Mouse (Mus musculus) cerebellum, adult 2 months (tissue): ENCODE data around the gene Il27ra.

ENCODE experiments used
- CTCF ChIP-seq: fragments of 200-500 bp; IDR thresholded peaks from 2 replicates; pipeline ENCODE4 v1.5.1; 2011; ENCODE audit warnings: low read depth, mild to moderate bottlenecking, control low read depth, low read length, moderate library complexity, borderline replicate concordance; ENCODE audit not compliant: insufficient read depth
- POLR2A ChIP-seq: fragments of 200-500 bp; IDR thresholded peaks from 2 replicates; pipeline ENCODE4 v1.6.1; 2011; ENCODE audit warnings: low read length, control low read depth, borderline replicate concordance; ENCODE audit not compliant: insufficient read depth

- TF ChIP-seq CTCF (no peak), POLR2A (no peak)
Observed at GRCm38 (mm10) chr8:84087156-84087555, 44.8 kb upstream of the Il27ra start.
